Mouse (Mus musculus) kidney, adult 2 months (tissue): ENCODE data around the gene Enoph1.

ENCODE experiments used
- CTCF ChIP-seq: fragments of 200-500 bp; conservative IDR thresholded peaks from 2 replicates; pipeline ENCODE4 v1.5.1; 2011; ENCODE audit warnings: low read depth, mild to moderate bottlenecking, control low read depth, low read length, moderate library complexity, mixed read lengths; ENCODE audit not compliant: insufficient read depth, insufficient read length
- POLR2A ChIP-seq: fragments of 200-500 bp; IDR thresholded peaks from one replicate; pipeline ENCODE4 v1.6.1; 2011; ENCODE audit warnings: low read depth, low read length, control low read depth

- TF ChIP-seq POLR2A: no peak
- TF ChIP-seq CTCF: no peak
These were observed 3.6 kb downstream of the Enoph1 start for GRCm38 (mm10) chr5:100043361-100043760.
